Mouse (Mus musculus): ENCODE data around the gene Eif3m.
"Not testable (repeated sequence)": the region's sequence is repeated elsewhere in the genome, so short reads cannot be mapped to it uniquely, and the experiment has no call there.

Eif3m gene

DNA sequence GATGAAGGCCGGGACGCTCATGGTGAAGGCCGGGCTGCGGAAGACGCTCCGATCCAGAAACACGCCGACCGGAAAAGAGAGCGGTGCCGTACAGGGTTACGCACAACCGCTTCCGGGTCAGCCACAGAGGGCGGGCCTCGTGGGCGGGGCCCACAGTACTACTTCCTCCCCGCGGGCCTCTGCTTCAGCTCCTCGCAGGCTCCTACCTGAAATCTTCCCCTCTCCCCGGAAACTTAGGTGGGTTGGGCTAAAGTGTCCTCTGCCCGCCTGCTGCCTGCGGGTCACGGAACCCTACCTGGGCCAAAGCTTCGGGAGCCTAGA, at the start of gene Eif3m:
Gene Eif3m, minus strand, starts transcription at position 114 of the 321 bp plus-strand sequence.
- peak; percentile 88 to 93 for DNase-seq

DNA sequence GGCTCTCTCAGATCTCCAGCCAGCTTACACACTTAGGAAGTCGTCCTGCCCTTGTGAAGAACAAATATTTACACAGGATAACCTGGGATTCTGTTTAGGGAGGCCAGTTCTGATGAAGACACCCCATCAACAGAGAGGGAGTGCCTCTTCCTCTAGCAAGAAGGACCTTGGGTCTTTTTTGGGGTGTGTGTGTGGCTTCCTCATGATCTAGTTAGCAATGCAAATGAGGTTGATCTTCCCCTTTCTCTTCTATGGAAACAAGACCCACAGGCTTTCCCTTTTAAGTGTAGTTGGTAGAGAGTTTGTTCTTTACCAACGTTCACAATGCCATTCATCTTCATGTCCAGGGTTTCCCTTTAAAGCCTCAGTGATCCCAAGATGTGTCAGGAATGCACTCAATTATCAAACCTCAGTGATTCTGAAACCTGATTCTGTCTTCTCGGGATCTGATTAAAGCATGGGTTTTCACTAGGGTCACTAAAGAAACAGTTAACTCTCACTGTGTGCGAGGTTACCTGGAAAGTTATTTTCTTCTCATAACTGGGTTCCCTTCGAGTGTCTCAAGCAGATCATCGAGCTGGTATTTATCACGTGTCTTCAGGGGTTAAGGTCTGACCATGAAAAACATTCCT, 46.0 kb upstream of the Eif3m start:
- no peak for DNase-seq

DNA sequence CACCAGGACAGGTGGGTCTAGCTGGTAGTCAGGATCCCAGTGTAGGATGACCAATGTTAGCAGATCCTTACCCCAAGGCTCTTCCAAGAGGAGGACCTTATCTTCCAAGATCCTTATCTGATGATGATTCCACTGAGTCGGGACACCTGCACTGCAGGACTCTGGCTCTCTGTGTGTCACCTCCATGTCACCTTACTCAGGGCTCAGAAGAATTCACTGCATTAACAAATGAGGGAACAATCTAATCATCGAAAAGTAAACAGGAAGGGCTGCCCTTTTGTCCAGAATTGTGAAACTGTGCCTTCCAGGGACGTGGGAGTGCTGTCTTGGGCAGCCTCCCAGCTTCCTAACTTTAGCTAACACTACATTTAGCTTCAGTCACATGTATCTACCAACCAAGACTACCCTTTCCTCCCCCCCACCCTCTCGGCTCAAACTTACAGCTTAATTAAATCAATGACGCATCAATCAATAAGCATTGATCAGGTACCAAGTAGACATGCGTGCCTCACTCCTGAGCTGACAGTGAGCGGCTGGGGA, 41.8 kb upstream of the Eif3m start:
- no peak for DNase-seq

DNA sequence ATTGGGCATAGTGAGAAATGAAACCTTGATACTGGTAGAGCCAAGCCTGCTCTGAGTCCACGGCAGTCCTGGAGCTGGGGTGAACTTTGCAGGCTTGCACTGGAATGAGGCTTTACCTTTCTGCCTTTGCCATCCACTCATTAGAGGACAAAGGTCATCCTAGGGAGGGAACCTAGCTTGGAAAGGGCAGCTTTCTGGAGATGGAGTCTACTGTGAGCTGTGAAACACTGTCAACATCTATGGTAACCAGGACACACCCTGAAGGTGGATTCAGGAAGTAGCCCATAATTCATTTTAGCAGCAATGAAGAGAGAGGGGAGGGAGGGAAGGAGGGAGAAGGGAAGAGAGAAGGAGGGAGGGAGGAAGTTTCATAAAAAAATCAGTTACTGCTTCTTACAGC, 38.6 kb upstream of the Eif3m start:
- no peak for DNase-seq

DNA sequence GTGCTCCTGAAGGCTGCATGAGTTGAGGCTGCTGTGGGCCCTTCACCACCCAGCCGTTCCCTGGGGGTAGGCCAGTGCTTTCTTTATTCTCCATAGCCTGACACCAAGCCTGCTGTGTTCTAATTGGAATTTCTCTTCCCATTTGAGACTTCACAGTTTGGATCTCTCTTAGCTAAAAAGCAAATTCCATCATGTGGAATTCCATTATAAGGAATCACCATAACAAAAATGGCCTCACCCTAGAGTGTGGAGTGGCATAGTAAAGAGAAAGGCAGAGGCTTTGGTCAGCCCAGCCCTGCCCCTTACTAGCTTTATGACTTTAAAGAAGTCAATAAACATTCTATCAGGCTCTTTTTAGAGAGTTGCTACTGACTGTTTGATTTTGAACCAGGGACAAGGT, 31.4 kb upstream of the Eif3m start:
- no peak for DNase-seq

DNA sequence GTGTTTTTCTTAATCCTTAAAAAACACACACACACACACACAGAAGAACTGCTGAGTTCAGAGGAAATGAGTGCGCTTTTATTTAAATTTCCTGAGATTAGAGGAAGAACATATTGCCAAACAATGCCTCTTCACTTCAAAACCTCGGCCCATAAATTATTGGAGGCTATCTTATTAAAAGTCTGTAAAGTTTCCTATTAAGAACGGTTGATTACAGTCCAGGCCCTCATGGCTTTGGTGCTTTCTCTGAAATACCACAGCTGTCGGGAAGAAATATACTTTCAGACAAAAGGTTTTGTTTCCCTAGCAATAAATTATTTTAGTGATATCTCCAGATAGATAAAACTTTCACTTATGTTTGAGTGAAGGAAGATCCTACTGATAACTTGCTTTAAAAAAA, 26.3 kb upstream of the Eif3m start:
- no peak for DNase-seq

DNA sequence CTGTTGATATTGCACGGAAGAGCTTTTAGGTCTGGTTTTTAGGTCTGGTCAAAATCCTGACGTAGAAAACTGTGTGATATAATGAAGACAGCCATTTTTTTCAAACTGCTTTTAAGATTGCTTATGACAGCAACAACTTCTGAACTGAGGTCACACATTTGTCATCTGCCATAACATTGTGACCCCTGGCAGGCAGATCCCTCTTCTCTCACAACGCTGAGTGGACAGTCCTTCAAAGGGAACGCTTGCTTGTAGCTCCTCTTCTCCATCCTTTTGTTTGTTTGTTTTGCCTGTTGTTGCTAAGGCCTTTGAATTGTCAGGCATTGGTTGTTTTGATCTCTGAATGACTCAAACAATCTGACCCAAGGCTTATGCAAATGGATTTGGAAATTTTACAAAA, 24.0 kb upstream of the Eif3m start:
- no peak for DNase-seq

DNA sequence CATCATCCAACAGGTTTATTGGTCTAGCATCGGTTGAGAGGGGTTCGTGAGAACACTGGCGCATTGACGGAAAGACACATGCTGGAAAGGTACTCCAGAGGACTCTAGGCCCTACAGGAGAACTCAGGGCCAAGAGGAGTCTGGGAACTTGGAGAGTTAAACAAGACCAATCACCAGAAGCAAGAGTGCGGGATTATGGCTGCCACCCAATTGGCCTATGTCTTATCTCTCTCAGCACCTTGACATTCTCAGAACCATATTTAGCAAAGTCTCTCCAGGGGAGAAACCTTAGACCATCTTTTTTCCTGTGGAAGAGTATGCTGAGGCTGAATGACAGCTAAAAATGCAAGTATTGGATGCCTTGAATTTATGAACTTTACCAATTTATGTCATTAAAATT, 22.0 kb upstream of the Eif3m start:
- no peak for DNase-seq

DNA sequence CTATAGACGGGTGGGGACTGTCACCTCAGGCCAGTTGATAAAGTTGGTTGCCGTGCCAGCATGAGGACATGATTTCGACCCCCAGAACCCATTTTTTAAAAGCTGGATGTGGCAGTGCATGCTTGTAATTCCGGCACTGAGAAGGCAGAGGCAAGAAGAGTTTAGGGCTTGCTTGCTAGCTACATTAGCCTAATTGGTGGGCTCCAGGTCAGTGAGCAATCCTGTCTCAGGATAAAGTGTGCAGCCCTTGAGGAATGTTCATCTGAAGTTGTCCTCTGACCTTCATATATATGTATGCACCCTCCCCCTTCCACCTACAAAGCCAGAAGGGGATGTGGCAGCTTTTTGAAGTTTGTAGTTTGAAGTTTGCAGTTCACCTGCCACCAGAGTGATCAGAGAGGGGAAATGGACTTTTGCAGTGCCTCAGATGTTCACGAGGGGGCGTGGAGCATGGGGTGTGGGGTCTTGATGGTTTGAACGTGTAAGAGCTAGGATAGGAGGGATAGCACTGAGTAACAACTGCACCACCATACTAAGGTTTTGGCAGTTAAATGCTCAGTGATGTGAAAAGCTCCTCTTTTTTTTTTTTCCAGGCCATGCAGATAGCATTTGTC, 21.2 kb upstream of the Eif3m start:
- DNase-seq, result peak; percentile 9 to 20

DNA sequence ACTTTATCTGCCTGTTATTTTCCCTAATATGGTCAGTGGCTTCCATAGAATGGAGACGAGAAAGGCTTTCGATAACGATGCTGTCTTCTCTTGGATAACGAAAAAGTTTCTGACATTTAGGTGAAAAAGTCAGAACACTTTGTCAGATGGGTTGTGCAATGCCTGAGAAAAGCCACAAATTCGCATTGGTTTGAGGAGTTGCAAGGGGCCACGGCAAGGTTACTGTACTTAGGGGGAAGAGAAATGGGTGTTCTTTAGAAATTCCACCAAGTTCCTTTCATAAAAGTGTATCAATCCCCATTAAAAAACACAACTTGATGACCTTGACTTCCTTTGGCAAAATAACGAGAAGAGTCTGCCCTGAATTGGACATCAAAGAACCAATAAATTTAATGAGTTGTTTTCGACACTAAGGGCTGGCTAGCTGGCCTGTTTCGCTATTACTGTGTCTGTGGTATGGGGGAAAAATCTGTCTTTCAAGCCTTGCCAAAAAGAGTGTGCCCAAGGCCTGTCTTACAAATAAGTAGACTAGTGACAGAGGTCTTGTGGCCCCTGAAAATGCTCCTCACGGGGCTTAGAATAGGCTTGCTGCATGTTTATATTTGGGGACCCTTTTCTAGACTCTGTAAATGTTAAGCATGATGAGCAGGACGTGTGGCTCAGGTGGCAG, 19.7 kb upstream of the Eif3m start:
- DNase-seq, result no peak

DNA sequence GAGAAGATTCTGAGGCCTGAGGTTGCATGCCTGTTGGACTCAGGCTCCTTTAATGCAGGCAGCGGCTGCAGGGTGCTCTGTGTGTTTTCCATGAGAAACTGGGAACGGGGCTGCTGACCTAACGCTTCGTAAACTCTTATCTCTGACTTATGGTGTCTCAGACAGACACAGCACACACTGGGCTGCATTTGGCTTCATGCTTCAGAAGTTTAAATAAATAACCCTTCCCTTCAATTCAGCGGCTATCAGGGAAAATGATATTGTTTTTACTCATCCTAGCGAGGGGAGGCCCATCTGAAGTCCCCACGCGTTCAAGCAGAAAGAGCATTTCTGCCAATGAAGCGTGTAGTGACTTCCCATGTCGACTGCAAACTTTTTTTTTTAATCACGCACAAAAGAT, 19.1 kb upstream of the Eif3m start:
- no peak for DNase-seq

DNA sequence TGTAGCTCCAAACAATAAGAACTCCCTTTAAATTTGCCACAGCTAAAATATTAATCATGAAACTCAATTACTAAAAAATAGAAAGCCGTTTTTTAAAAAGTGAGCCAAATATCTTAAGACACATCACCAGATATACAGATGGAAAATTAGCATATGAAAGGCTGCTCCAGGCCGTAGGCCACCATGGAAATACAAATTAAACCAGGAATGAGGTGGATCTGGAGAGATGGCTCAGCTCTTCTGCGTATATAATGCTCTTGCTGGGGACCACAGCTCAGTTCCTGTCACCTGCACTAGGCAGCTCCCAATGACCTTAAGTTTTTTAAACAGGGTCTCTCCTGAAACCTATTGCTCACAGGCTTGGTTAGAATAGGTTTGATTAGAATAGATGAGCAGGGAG, 17.2 kb upstream of the Eif3m start:
- no peak for DNase-seq

DNA sequence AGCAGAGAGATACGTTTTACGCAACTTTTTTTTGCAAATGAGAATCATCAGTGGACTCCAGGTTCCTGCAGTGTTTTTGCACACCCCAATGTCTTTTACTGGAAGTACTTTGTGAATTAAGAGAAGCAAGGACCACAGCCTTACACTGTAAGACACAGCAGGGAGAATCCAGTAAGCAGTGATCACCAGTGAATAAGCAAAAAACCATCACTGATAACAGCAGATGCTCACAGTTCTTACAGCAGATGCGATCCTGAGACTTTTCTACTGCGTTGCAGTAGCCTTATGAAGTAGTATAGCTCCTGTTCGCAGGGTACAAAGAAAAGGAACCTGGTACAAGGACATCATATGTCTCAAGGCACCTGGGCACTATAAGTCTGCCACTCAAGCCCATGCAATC, 13.6 kb upstream of the Eif3m start:
- no peak for DNase-seq

DNA sequence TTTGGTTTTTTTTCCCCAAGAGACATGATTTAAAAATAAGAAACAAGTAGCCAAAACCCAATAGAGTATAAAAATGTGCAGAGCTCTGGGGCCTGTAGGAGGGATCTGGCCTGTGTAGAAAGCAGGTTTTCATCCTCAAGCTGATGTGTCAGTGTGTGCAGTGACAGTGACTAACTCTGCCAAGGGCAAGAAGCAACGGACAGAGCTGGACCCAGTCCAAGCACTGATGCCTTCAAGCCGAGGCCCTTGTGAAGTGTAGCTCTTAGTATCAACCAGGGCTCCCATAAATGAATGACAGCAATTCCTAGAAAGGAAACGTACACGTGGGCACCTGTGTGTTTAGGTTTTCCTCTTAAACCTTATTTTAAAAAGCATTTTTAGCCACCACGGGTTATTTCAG, 11.9 kb upstream of the Eif3m start:
- no peak for DNase-seq

DNA sequence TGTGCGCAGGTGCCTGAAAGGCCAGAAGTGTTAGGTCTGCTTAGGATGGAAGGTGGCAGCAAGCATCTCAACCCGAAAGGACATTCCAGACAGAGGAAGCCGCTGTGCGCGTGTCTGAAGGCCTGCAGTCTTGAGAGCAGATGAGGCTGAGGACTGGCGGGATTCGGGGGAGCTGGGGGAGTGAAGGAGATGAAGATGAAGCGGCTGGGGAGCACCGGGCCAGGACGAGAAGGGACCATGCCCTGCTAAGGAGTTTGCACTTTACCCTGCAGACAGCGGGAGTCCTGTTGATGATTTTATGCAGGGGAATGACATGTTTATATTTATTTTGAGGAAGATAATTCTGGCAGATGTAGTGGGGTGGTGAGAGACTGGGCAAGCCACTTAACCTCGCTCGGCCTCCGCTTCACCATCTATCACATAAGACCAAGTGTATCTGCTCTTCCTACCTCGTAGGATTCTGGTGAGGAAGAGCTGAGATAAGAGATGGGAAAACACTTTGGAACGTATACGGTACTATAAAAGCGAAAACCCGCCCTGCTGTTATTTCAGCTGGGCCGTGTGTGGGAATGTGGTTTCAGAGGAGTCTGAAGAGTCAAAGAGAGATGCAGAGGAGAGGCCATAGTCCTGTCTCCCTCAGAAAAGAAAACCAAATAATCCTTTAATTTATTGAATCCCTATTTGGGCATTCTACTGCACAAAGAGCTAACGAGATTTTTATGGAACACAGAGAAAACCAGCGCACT, 10.2 kb upstream of the Eif3m start:
- DNase-seq, result no peak

DNA sequence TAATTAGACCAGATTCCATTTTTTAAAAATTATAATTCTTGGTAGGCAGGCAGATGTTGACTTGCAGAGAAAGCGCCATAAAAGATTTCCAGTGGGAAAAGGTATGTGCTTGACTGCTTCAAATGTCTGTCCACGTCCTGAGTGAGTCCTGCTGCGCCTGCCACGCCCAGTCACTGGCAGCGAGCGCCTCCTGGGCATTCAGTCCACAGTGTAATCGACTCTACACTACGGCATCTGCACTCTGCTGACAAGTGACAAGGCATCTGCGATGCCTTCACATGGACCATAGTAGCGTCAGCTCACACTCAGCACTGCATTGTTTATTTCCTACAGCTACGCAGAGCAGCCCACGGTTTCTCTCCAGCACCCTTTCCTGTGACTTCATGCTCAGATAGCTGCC, 8.7 kb upstream of the Eif3m start:
- DNase-seq, result not testable (repeated sequence)

DNA sequence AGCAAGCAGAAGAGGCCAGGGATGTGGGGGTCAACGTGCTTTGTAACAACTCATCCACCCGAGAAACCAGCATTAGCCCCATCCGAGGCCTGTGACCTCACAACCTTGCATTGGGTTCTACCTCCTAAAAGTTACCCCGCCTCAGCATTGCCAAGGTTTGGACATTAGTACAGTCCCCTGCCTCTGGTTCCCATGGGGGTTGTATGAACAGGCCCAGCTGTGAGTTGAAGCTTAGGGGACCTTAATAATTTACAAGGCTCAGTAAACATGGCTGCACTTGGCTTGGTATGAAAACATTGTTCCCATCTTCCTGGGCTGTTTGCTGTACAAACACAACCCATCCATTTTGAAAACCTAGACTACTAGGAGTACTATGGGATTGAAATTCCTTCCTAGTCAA, 6.9 kb upstream of the Eif3m start:
- no peak for DNase-seq

DNA sequence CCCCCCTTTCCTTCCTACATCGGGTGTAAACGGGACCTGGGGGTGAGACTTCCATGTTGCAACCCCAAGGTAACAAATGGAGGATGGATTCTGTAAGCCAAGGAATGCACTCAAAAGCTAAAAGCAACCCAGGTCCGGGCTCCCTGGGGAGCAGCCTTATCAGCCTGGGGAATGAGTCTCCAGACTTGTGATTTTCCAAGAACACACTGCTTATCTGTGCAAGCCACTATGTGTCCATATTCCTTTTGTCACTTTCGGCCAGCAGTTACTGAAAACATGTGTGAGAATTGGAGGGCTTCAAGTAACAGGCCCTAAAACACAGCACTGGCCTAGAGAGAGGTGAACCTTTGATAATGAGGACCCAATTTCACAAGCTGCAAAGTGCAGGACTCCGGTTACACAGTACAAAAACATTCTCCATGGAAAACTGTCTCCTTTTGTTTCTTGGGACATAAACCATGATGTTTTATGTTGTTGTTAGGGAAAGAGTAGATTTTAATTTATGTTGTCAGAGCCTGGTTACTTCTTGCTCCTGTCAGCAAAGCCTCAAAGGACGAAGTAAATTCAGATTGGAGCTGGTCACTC, 6.2 kb upstream of the Eif3m start:
- no peak for DNase-seq

DNA sequence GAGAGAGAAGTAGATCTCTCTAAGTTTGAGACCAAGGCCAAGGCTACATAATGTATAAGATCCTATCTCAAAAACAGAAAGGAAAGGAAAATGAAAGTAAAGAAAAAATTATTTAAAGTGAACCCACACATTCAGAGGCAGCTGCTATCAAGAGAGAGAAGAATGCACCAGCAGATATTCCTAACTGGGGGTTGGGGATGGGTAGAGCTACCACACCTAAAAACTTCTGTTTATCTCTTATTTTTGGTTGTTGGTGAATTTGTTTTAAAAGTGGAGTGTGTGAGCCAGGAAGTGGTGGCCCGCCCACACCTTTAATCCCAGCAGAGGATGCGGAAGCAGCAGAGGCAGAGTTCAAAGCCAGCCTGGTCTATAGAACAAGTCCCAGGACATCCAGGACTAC, 5.0 kb upstream of the Eif3m start:
- peak; percentile 15 to 40 for DNase-seq

DNA sequence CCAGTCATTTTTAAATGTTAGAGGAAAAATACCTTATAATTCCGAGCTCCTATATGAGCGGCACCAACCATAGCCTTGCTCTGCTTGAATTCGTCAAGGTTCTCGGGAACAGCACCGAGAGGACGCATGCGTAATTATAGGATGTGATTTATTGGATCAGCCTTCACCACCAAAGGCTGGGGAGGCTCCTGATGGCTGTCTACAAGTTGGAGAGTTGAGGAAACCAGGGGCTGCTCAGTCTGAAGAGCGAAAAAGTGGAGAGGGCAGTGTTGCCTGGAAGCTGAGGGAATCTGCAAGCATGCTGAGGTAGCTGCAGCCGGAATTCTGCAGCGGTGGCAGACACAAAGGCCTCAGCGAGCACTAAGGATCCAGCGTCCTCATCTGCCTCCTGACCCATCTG, 4.4 kb upstream of the Eif3m start:
- no peak for DNase-seq

DNA sequence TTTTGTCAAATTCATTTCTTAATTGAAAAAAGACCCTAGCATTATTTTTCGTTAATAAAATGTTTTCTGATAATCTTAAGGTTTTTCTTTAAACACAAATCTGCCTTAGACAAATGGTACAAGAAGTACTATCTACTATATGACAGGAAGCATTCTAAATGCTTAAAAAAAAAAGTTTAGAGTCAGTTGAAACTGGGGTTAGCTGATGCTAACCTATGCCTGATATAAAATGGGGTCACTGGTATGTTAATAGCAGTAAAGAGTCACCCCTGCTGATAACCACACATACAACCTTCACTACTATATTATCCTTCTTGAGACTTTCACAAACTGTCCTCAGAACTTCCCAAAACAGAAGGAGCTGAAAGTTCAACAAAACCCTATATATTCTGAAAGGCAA, 2.6 kb upstream of the Eif3m start:
- no peak for DNase-seq

DNA sequence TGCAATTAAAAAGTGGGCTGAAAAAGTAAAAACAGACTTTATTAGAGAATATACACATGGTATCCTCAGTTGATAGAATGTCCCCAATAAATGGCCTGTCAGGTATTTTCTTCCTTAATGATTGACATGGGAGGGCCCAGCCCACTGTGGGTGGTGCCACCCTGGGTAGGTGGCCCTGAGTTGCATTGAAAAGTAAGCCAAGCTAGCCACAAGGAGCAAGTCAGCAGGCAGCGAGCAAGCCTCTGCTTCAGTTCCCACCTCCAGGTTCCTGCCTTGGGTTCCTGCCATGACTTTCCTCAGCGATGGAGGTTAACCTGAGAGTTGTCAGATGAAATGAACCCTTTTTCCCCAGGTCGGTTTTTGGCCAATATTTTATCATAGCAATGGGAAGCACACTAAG, 922 bp upstream of the Eif3m start:
- no peak for DNase-seq

DNA sequence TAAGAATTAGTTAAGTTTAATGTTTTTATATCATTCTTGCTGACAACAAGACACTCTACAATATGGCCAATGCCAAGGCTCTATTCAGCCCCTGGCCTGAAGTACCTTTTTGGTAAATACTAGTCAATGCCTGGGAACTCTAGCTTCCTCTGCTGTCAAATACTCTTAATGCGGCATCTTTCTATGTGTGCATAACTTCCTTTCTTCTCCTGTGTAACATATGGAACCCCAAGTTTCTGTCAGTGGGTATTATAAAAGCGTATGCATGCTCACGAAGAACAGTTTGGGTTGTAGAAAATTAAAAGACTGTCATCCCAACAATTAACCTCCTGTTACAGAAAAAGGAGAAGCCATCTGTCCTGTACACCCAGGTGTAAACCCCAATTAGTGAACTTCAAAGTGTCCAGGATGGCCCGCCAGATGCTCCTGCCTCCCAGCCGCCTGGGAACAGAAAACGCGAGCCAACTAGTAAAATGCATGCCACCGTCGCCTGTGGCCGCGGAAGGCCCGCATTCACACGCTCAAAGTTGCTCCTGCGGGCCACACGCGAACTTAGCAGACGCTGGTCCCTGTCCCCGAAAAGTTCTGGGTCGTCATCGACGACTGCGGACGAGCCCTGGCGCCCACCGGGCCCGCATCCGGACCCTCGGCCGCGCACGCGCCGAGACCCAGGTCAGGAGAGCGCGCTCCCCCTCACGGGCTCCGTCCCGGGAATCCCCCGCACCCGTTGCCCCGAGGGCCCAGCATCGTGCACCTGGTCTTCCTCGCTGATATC, 501 bp downstream of the Eif3m start:
- DNase-seq, result no peak

Measured in thymus, adult 18-20 months (tissue).